Mouse (Mus musculus): ENCODE measurements at regions not wholly inside any gene's neighbourhood (a gene's known extent, or its start where the extent isn't known, plus 50 kb on each side); places are given as distances from the start of the nearest gene placed in this dataset.
A peak's percentile ranks its signal among the peaks of the same experiment; 100 is the strongest.

GRCm38 (mm10) chr1:90268131-90268691 lies 64.4 kb downstream of the Ackr3 start:
- DNase-seq, result no peak

GRCm38 (mm10) chr1:90268951-90269350 lies 65.2 kb downstream of the Ackr3 start:
- DNase-seq, result no peak

GRCm38 (mm10) chr1:90269836-90270235 lies 66.1 kb downstream of the Ackr3 start:
- no peak for DNase-seq

GRCm38 (mm10) chr1:90271326-90271725 lies 67.5 kb downstream of the Ackr3 start:
- no peak for DNase-seq

- no peak for DNase-seq
Observed at GRCm38 (mm10) chr1:90272411-90272810, 68.6 kb downstream of the Ackr3 start.

- no peak for DNase-seq
Observed at GRCm38 (mm10) chr1:90272830-90273628, 69.2 kb downstream of the Ackr3 start.

- no peak for DNase-seq
Observed at GRCm38 (mm10) chr1:90273629-90273928, 69.8 kb downstream of the Ackr3 start.

- DNase-seq, result no peak
Observed at GRCm38 (mm10) chr1:90274968-90275651, 71.3 kb downstream of the Ackr3 start.

GRCm38 (mm10) chr1:90275786-90276520 lies 72.2 kb downstream of the Ackr3 start:
- DNase-seq, result no peak

- no peak for DNase-seq
Observed at GRCm38 (mm10) chr1:90277486-90278255, 73.9 kb downstream of the Ackr3 start.

GRCm38 (mm10) chr1:90279066-90279839 lies 75.5 kb downstream of the Ackr3 start:
- peak; percentile 34 for DNase-seq

GRCm38 (mm10) chr1:90280227-90280626 lies 76.4 kb downstream of the Ackr3 start:
- DNase-seq, result no peak

- no peak for DNase-seq
Observed at GRCm38 (mm10) chr1:90281255-90281654, 77.5 kb downstream of the Ackr3 start.

- DNase-seq, result no peak
Observed at GRCm38 (mm10) chr1:90281956-90282355, 78.2 kb downstream of the Ackr3 start.

GRCm38 (mm10) chr1:90282367-90282766 lies 78.6 kb downstream of the Ackr3 start:
- no peak for DNase-seq

- no peak for DNase-seq
Observed at GRCm38 (mm10) chr1:90283176-90283775, 79.5 kb downstream of the Ackr3 start.

- DNase-seq, result no peak
Observed at GRCm38 (mm10) chr1:90283912-90284636, 80.3 kb downstream of the Ackr3 start.

- DNase-seq, result no peak
Observed at GRCm38 (mm10) chr1:90285318-90285717, 81.5 kb downstream of the Ackr3 start.

GRCm38 (mm10) chr1:90287251-90287650 lies 83.5 kb downstream of the Ackr3 start:
- DNase-seq, result no peak
